Mouse (Mus musculus) heart, adult 2 months (tissue): Measurements from ENCODE around the gene Gm9376.

Experiments
- CTCF ChIP-seq: fragments of 200-600 bp; IDR thresholded peaks from 2 replicates; pipeline ENCODE4 v1.8.1; 2022; ENCODE audit warnings: antibody characterized with exemption, mild to moderate bottlenecking, moderate library complexity
- POLR2A ChIP-seq: fragments of 200-500 bp; IDR thresholded peaks from 2 replicates; pipeline ENCODE4 v1.6.1; 2011; ENCODE audit warnings: mild to moderate bottlenecking, low read depth, low read length, control low read depth; ENCODE audit not compliant: insufficient read depth

- TF ChIP-seq CTCF: 0 out of 2 replicates have a peak, but pooled peaks have one; percentile 2
- TF ChIP-seq POLR2A: no peak
Observed at GRCm38 (mm10) chr14:118235973-118236885, 30.5 kb upstream of the Gm9376 start.
